Mouse (Mus musculus): ENCODE results near the gene Rplp2. TPM values are rescaled to one million over a fixed set of nuclear protein-coding genes. Genes with fewer than 3 reads are reported as not detected.

Gene Rplp2
- polyA plus RNA-seq, 1 experiment: 2,328 TPM

- Histone ChIP-seq H3K27ac (ENCODE audit: insufficient read depth, low read length) (no peak overlapping the region), H3K4me3 (ENCODE audit: low read depth, low read length) (no peak overlapping the region), H3K36me3 (ENCODE audit: control insufficient read depth, insufficient read depth, low read length, poor library complexity, severe bottlenecking) (peaks cover 22% of the 10 kb centered on the region), H3K9ac (ENCODE audit: low read depth, poor library complexity, severe bottlenecking) (no peak overlapping the region), H3K9me3 (replicated peaks; ENCODE audit: control insufficient read depth, insufficient read depth, low read length, poor library complexity, severe bottlenecking) (no peaks in the 10 kb centered on the region), H3K27me3 (ENCODE audit: control insufficient read depth, insufficient read depth, low read length, poor library complexity, severe bottlenecking) (no peaks in the 10 kb centered on the region), H3K4me1 (ENCODE audit: control insufficient read depth, insufficient read depth, low read length) (peaks cover 5% of the 10 kb centered on the region)
- TF ChIP-seq EP300 (IDR thresholded peaks at IDR 0.05; ENCODE audit: insufficient read depth, low read depth, low read length): no peak
Measured at GRCm38 (mm10) chr7:141469901-141470636, 22.9 kb downstream of the Rplp2 start.

- TF ChIP-seq POLR2A (IDR thresholded peaks at IDR 0.05; ENCODE audit: insufficient read depth, low read length) (no peak), CTCF (IDR thresholded peaks at IDR 0.05; ENCODE audit: low read depth, low read length) (no peak), EP300 (IDR thresholded peaks at IDR 0.05; ENCODE audit: insufficient read depth, low read depth, low read length) (no peak)
- no peak overlapping the region for H3K4me3 ChIP-seq (ENCODE audit: low read depth, low read length)
- no peaks in the 10 kb centered on the region for H3K27me3 ChIP-seq (ENCODE audit: control insufficient read depth, insufficient read depth, low read length, poor library complexity, severe bottlenecking)
- H3K4me1 ChIP-seq (ENCODE audit: control insufficient read depth, insufficient read depth, low read length): peaks cover 3% of the 10 kb centered on the region
- no peak overlapping the region for H3K27ac ChIP-seq (ENCODE audit: insufficient read depth, low read length)
- H3K9ac ChIP-seq (ENCODE audit: low read depth, poor library complexity, severe bottlenecking): no peak overlapping the region
- H3K9me3 ChIP-seq (replicated peaks; ENCODE audit: control insufficient read depth, insufficient read depth, low read length, poor library complexity, severe bottlenecking): no peaks in the 10 kb centered on the region
- peaks cover 22% of the 10 kb centered on the region for H3K36me3 ChIP-seq (ENCODE audit: control insufficient read depth, insufficient read depth, low read length, poor library complexity, severe bottlenecking)
Measured at GRCm38 (mm10) chr7:141470637-141470944, 23.4 kb downstream of the Rplp2 start.

DNA sequence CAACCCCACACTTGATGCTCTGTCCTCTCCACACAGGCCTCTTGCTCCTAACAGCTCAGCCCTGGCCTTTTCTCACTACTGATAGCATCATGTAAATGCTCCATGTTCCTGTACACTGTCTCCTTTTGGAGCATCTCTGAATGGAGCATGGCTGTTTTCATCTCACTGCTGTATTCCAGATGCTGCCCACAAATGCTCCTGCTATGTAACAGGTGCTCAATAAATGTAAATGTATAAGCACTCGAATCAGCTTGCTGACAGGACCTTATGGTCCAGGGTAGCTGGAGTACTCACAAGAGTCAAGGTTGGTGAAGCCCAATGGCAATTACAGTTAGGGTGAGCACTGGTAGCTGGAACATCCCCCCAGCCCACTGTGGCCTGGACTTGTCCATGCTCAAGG is 24.1 kb downstream of the Rplp2 start:
- Histone ChIP-seq H3K9me3 (replicated peaks; ENCODE audit: control insufficient read depth, insufficient read depth, low read length, poor library complexity, severe bottlenecking) (no peaks in the 10 kb centered on the region), H3K27ac (ENCODE audit: insufficient read depth, low read length) (no peak overlapping the region), H3K27me3 (ENCODE audit: control insufficient read depth, insufficient read depth, low read length, poor library complexity, severe bottlenecking) (no peaks in the 10 kb centered on the region), H3K36me3 (ENCODE audit: control insufficient read depth, insufficient read depth, low read length, poor library complexity, severe bottlenecking) (peaks cover 22% of the 10 kb centered on the region), H3K4me3 (ENCODE audit: low read depth, low read length) (no peak overlapping the region), H3K4me1 (ENCODE audit: control insufficient read depth, insufficient read depth, low read length) (peaks cover 3% of the 10 kb centered on the region), H3K9ac (ENCODE audit: low read depth, poor library complexity, severe bottlenecking) (no peak overlapping the region)
- TF ChIP-seq POLR2A (IDR thresholded peaks at IDR 0.05; ENCODE audit: insufficient read depth, low read length): no peak
- no peak for TF ChIP-seq EP300 (IDR thresholded peaks at IDR 0.05; ENCODE audit: insufficient read depth, low read depth, low read length)
- TF ChIP-seq CTCF (IDR thresholded peaks at IDR 0.05; ENCODE audit: low read depth, low read length): no peak

GRCm38 (mm10) chr7:141472226-141472625 is 25.1 kb downstream of the Rplp2 start:
- TF ChIP-seq POLR2A (IDR thresholded peaks at IDR 0.05; ENCODE audit: insufficient read depth, low read length) (no peak), EP300 (IDR thresholded peaks at IDR 0.05; ENCODE audit: insufficient read depth, low read depth, low read length) (no peak), CTCF (IDR thresholded peaks at IDR 0.05; ENCODE audit: low read depth, low read length) (no peak)
- H3K4me3 ChIP-seq (ENCODE audit: low read depth, low read length): no peak overlapping the region
- no peaks in the 10 kb centered on the region for H3K4me1 ChIP-seq (ENCODE audit: control insufficient read depth, insufficient read depth, low read length)

DNA sequence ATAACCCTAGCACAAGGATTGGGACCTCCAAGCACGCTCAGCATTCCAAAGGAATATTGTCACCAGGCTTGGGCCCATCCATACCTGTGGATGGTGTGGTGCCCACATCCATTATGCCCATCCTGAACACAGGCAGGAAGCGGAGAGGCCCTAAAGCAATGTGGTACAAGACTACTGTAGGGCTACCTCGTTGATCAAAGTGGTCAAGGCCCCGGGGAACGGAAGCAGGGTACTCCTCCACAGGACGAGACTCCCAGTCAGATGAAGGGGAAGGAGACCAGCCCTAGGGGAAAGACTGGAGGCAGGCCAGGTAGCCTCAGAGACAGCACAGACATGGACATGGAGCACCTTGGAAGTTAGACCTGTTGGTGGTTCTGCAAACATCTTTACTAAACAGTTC is 25.6 kb downstream of the Rplp2 start:
- no peak for TF ChIP-seq POLR2A (IDR thresholded peaks at IDR 0.05; ENCODE audit: insufficient read depth, low read length)
- TF ChIP-seq EP300 (IDR thresholded peaks at IDR 0.05; ENCODE audit: insufficient read depth, low read depth, low read length): no peak
- no peak for TF ChIP-seq CTCF (IDR thresholded peaks at IDR 0.05; ENCODE audit: low read depth, low read length)
- H3K4me1 ChIP-seq (ENCODE audit: control insufficient read depth, insufficient read depth, low read length): no peaks in the 10 kb centered on the region
- no peaks in the 10 kb centered on the region for H3K27me3 ChIP-seq (ENCODE audit: control insufficient read depth, insufficient read depth, low read length, poor library complexity, severe bottlenecking)
- H3K27ac ChIP-seq (ENCODE audit: insufficient read depth, low read length): no peak overlapping the region
- H3K9me3 ChIP-seq (replicated peaks; ENCODE audit: control insufficient read depth, insufficient read depth, low read length, poor library complexity, severe bottlenecking): no peaks in the 10 kb centered on the region
- peaks cover 22% of the 10 kb centered on the region for H3K36me3 ChIP-seq (ENCODE audit: control insufficient read depth, insufficient read depth, low read length, poor library complexity, severe bottlenecking)
- no peak overlapping the region for H3K9ac ChIP-seq (ENCODE audit: low read depth, poor library complexity, severe bottlenecking)
- H3K4me3 ChIP-seq (ENCODE audit: low read depth, low read length): no peak overlapping the region

More at GRCm38 (mm10) chr7:141472226-141472625, 25.1 kb downstream of the Rplp2 start:
- no peaks in the 10 kb centered on the region for H3K9me3 ChIP-seq (replicated peaks; ENCODE audit: control insufficient read depth, insufficient read depth, low read length, poor library complexity, severe bottlenecking)
- H3K27ac ChIP-seq (ENCODE audit: insufficient read depth, low read length): no peak overlapping the region
- H3K36me3 ChIP-seq (ENCODE audit: control insufficient read depth, insufficient read depth, low read length, poor library complexity, severe bottlenecking): peaks cover 22% of the 10 kb centered on the region
- H3K9ac ChIP-seq (ENCODE audit: low read depth, poor library complexity, severe bottlenecking): no peak overlapping the region
- H3K27me3 ChIP-seq (ENCODE audit: control insufficient read depth, insufficient read depth, low read length, poor library complexity, severe bottlenecking): no peaks in the 10 kb centered on the region

DNA sequence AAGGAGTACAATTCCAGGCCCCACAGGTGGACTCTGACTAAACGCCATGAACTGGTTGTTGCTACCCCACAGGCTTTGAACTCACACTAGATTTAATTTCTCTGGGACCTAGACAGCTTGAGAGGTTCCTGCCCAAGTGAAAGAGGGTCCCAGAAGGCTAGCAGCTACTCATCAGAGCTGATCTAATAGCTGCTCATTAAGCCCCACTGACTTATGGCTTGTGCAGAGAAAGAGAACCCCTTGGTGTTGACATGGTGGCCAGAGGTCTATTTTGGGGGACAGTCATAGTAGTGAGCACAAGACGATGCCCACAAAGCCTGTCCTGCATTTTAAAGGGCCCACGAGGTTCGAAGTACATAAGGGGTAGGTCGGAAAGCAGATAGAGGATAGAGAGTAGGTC is 27.0 kb downstream of the Rplp2 start:
- Histone ChIP-seq H3K4me3 (ENCODE audit: low read depth, low read length) (peak overlapping the region; percentile 98), H3K4me1 (ENCODE audit: control insufficient read depth, insufficient read depth, low read length) (no peaks in the 10 kb centered on the region), H3K9ac (ENCODE audit: low read depth, poor library complexity, severe bottlenecking) (peak overlapping the region; percentile 92), H3K36me3 (ENCODE audit: control insufficient read depth, insufficient read depth, low read length, poor library complexity, severe bottlenecking) (peaks cover 22% of the 10 kb centered on the region), H3K9me3 (replicated peaks; ENCODE audit: control insufficient read depth, insufficient read depth, low read length, poor library complexity, severe bottlenecking) (no peaks in the 10 kb centered on the region), H3K27ac (ENCODE audit: insufficient read depth, low read length) (no peak overlapping the region), H3K27me3 (ENCODE audit: control insufficient read depth, insufficient read depth, low read length, poor library complexity, severe bottlenecking) (no peaks in the 10 kb centered on the region)
- no peak for TF ChIP-seq EP300 (IDR thresholded peaks at IDR 0.05; ENCODE audit: insufficient read depth, low read depth, low read length)
- TF ChIP-seq CTCF (IDR thresholded peaks at IDR 0.05; ENCODE audit: low read depth, low read length): no peak
- TF ChIP-seq POLR2A (IDR thresholded peaks at IDR 0.05; ENCODE audit: insufficient read depth, low read length): no peak
